Mouse (Mus musculus) T-helper 2 cell (primary cell): ENCODE results near the gene 0610010F05Rik.

Experiments used
- in situ Hi-C: fragments of 300-600 bp; cut with MboI, MseI; formaldehyde crosslinking; loops from one replicate; pipeline ENCODE4 v1.15.1; 2025; ENCODE audit warnings: high pct_unique_total_duplicates

0610010F05Rik gene

GRCm38 (mm10) chr11:23570130-23570529 is 63.3 kb downstream of the 0610010F05Rik start:
- in situ Hi-C loops, result no loop called here

DNA sequence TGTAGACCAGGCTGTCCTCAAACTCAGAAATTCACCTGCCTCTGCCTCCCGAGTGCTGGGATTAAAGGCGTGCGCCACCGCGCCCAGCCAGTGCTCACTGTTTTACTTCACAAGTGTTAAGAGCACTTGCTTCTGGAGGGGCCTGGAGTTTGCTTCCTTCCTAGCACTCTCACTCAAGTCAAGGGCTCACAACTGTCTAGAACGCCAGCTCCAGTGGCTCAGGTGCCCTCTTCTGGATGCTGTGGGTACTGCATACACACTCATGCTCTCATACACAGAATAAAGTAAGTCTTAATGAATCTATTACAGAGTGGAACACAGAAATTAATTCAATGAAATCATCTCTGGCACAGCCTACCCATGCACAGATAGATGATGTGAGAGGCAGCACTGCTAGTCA is 67.7 kb downstream of the 0610010F05Rik start:
- in situ Hi-C loops, result no loop called here

- in situ Hi-C loops, result no loop called here
Measured at GRCm38 (mm10) chr11:23557039-23557630, 76.3 kb downstream of the 0610010F05Rik start.

GRCm38 (mm10) chr11:23537446-23537845 is 96.0 kb downstream of the 0610010F05Rik start:
- in situ Hi-C loops, result no loop called here

DNA sequence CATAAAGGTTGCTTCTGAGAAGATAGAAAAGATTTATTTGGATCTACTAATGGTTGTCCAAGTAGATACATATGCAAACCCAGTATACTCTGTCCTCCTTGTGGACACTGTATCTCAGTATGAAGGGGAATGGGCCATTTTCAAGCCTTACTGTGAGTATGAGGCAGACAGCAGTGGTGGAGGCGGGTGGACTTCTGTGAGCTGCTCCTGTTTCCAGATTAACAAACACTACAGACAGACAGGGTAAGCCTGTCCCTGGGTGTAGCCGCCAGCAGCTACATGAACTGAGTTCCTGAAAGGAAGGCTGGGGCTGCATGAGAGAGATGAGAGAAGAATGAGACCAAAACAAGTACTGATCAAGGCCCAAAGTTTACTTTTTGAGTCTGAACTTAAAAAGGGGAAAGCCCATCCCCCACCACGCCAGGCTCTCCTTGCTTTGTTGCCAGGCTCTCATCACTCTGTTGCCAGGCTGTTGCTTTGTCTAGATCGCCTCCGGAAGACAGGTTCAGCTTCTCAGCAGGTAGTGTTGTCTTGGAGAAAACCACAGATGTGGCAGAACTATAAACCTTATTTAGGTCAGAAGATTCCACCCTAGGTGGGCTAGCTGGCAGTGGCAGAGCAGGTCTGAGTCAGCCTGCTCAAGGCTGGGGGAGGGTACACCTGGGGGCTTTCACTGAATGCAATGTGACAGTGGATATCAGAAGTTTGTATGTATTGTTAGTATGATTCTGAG is 112.8 kb downstream of the 0610010F05Rik start, which contains the start of gene 1700093K21Rik:
1700093K21Rik (minus strand) TSS at position 683 of the 733 bp plus-strand sequence.
- in situ Hi-C loops, result no loop called here

DNA sequence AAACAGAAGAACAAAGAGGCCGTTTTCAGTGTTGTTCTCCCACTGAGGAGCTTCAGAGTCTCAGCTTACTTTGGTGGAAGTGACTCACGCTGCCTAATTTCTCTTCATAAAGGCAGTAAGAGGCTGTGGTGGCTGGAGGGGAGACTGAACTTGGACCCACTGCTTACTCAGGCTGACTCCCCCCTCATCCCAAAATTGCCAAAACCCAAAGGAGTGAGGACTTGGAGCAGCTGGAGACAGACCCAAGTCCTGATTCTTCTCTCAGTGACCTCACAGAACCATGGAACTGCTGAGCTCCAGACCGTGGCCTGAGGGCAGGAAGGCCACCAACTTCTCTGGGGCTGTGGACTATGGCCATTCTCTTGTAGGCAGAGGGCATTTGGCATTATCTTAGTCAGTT is 114.5 kb downstream of the 0610010F05Rik start:
- in situ Hi-C loops, result no loop called here

GRCm38 (mm10) chr11:23515315-23515714 is 118.1 kb downstream of the 0610010F05Rik start:
- in situ Hi-C loops, result no loop called here
